In the genomic region with DNA sequence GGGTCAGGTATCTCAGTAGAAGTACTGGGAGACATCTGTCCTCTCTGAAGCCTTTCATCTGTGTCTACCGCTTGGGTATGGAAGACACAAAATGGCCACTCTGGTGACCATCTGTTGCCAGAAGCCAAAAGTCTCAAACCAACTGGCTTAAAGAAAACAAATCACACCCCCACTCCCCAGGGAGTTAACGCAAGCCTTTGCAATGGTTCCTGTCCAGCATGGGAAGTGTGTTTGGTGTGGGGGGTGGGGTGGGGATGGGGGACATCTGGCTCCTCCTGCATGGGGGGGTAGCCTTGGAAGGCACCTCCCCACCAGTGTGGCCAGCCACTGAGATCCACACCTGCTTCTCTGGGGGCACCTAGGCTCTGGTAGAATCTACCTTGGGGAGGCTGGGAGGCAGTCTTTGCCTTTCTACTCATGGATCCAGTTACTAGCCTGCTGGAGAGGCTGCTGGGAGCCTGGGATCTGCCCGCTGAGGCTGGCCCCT, we compare ENCODE assay signal across 8 mouse cellular contexts. TPM values are rescaled to one million over a fixed set of nuclear protein-coding genes. Genes with fewer than 3 reads are reported as not detected.
DNase-seq lines count a peak whose midpoint lies in the region; ATAC-seq and TF ChIP-seq lines count a peak whose summit lies in the region.

No protein-coding gene starts in this region.

- H3K27ac ChIP-seq in limb, embryonic 14.5 days (replicated peaks; ENCODE audit: low read depth, low read length): peak overlapping the region; percentile 53; the same call in 1 of the 2 replicates
- peak overlapping the region; percentile 25; the same call in 1 of the 2 replicates for H3K27ac ChIP-seq in stomach, postnatal 0 days (replicated peaks)

- no peak for TF ChIP-seq CTCF in stomach, postnatal 0 days (IDR thresholded peaks at IDR 0.05; ENCODE audit: low read depth)

- ATAC-seq in limb, embryonic 14.5 days (ENCODE audit: low FRiP score, low read depth): peak; percentile 20; the same call in 1 of the 2 replicates
- no peak for ATAC-seq in stomach, postnatal 0 days (ENCODE audit: low FRiP score, low TSS enrichment)

- no peaks in the 10 kb centered on the region for H3K9me3 ChIP-seq in limb, embryonic 14.5 days (ENCODE audit: control insufficient read depth, low read length)
- no peaks in the 10 kb centered on the region for H3K9me3 ChIP-seq in stomach, postnatal 0 days (ENCODE audit: control insufficient read depth, low read length)

- peak; percentile 59 for DNase-seq in lung, postnatal 10 days
- no peak for DNase-seq in lung, postnatal 25 days (ENCODE audit: low spot score)
- peak; percentile 53 for DNase-seq in forelimb bud, embryonic 11.5 days (ENCODE audit: low read depth, low spot score)
- no peak for DNase-seq in limb, embryonic 14.5 days (ENCODE audit: low spot score)
- no peak for DNase-seq in stomach, postnatal 0 days (ENCODE audit: low spot score)
- no peak for DNase-seq in spleen, postnatal 36 days (ENCODE audit: low spot score in 2 of 2)
- no peak for DNase-seq in frontal cortex, postnatal 14 days (ENCODE audit: low spot score in 2 of 2)
- no peak for DNase-seq in cerebellum, adult 18-20 months

- no peak for TF ChIP-seq POLR2A in limb, embryonic 14.5 days (IDR thresholded peaks at IDR 0.05; ENCODE audit: borderline replicate concordance, extremely low read depth, insufficient read depth, insufficient read length)

- H3K27me3 ChIP-seq in limb, embryonic 14.5 days (ENCODE audit: control insufficient read depth, insufficient read depth, low read length): no peaks in the 10 kb centered on the region
- H3K27me3 ChIP-seq in stomach, postnatal 0 days (ENCODE audit: control insufficient read depth, insufficient read depth, low read length): no peaks in the 10 kb centered on the region

- H3K9ac ChIP-seq in limb, embryonic 14.5 days (ENCODE audit: low read depth, low read length, severe bottlenecking): no peak overlapping the region
- H3K9ac ChIP-seq in stomach, postnatal 0 days (ENCODE audit: low read length): no peak overlapping the region

- H3K4me1 ChIP-seq in limb, embryonic 14.5 days (ENCODE audit: control insufficient read depth, insufficient read depth, low read length): peaks cover 50% of the 10 kb centered on the region
- H3K4me1 ChIP-seq in stomach, postnatal 0 days (replicated peaks; ENCODE audit: control insufficient read depth, insufficient read depth): peaks cover 29% of the 10 kb centered on the region

- WGBS in limb, embryonic 14.5 days: 23% methylated on average over 3 of the region's 3 CpGs
- 51% methylated on average over 3 of the region's 3 CpGs for WGBS in stomach, postnatal 0 days

- 0 out of 2 replicates have a peak overlapping the region, but pooled peaks have one; percentile 2 for H3K4me2 ChIP-seq in limb, embryonic 14.5 days (replicated peaks; ENCODE audit: low read depth, low read length, severe bottlenecking)
- H3K4me2 ChIP-seq in stomach, postnatal 0 days (replicated peaks; ENCODE audit: low read depth): no peak overlapping the region

- no peak overlapping the region for H3K4me3 ChIP-seq in limb, embryonic 14.5 days (replicated peaks; ENCODE audit: low read length)
- H3K4me3 ChIP-seq in stomach, postnatal 0 days (ENCODE audit: low read depth, low read length): no peak overlapping the region

- TF ChIP-seq EP300 in stomach, postnatal 0 days (optimal IDR thresholded peaks at IDR 0.05): no peak

- peaks cover 22% of the 10 kb centered on the region for H3K36me3 ChIP-seq in limb, embryonic 14.5 days (ENCODE audit: control insufficient read depth, insufficient read depth, low read length)
- H3K36me3 ChIP-seq in stomach, postnatal 0 days (ENCODE audit: control insufficient read depth, insufficient read depth, low read length): peaks cover 3% of the 10 kb centered on the region; the same call in 1 of the 2 replicates

RNA-seq across cellular contexts. Expression of gene Notch1, which starts 29.6 kb away (rescaled TPM):
- polyA plus RNA-seq in limb, embryonic 14.5 days (2012; rRNA removed): 28.1 and 40.2 TPM in 2 replicates
- 44.5 and 47.0 TPM in 2 replicates for polyA plus RNA-seq in limb, embryonic 14.5 days (2014; fragmentation: Nextera tagmentation; extraction: Ambion mirVana)
- polyA plus RNA-seq in stomach, postnatal 0 days (2015; fragmentation: Nextera tagmentation; extraction: Ambion mirVana): 4.8 and 5.6 TPM in 2 replicates

RNA-seq across cellular contexts. Expression of gene Sec16a, which starts 41.9 kb away (rescaled TPM):
- polyA plus RNA-seq in limb, embryonic 14.5 days (2012; rRNA removed): 62.5 and 73.3 TPM in 2 replicates
- 47.1 and 47.6 TPM in 2 replicates for polyA plus RNA-seq in limb, embryonic 14.5 days (2014; fragmentation: Nextera tagmentation; extraction: Ambion mirVana)
- 10.6 and 11.7 TPM in 2 replicates for polyA plus RNA-seq in stomach, postnatal 0 days (2015; fragmentation: Nextera tagmentation; extraction: Ambion mirVana)

Comparison
In these comparisons a context has a peak if more than half of its experiments do, and no peak if none do; other contexts are left out.
1. DNase-seq: peak in lung, postnatal 10 days (single experiment) and forelimb bud, embryonic 11.5 days (single experiment); none in lung, postnatal 25 days (single experiment), limb, embryonic 14.5 days (single experiment), stomach, postnatal 0 days (single experiment), spleen, postnatal 36 days (0 of 2), frontal cortex, postnatal 14 days (0 of 2) and cerebellum, adult 18-20 months (0 of 2).